Mouse (Mus musculus) thymus, adult 18-20 months (tissue): ENCODE results near the gene Cobl.

ENCODE experiments used
- DNase-seq, 2 experiments: peaks; one replicate each; pipeline ENCODE4 v3.0.0; 2022; ENCODE audit warnings: mixed read lengths in 2 of 2

Gene Cobl

GRCm38 (mm10) chr11:12208574-12208973, 256.2 kb downstream of the Cobl start:
- DNase-seq, result no peak

GRCm38 (mm10) chr11:12205201-12206161, 259.3 kb downstream of the Cobl start:
- DNase-seq, result no peak

- DNase-seq, result no peak
Measured at GRCm38 (mm10) chr11:12199441-12199840, 265.3 kb downstream of the Cobl start.

GRCm38 (mm10) chr11:12198700-12199349, 265.9 kb downstream of the Cobl start:
- DNase-seq, result no peak

GRCm38 (mm10) chr11:12198017-12198416, 266.7 kb downstream of the Cobl start:
- no peak for DNase-seq

GRCm38 (mm10) chr11:12197542-12197941, 267.2 kb downstream of the Cobl start:
- no peak for DNase-seq

GRCm38 (mm10) chr11:12195390-12195789, 269.4 kb downstream of the Cobl start:
- no peak for DNase-seq

- DNase-seq, result no peak
Measured at GRCm38 (mm10) chr11:12193369-12193768, 271.4 kb downstream of the Cobl start.

GRCm38 (mm10) chr11:12191386-12191785, 273.4 kb downstream of the Cobl start:
- no peak for DNase-seq

- DNase-seq, result no peak
Measured at GRCm38 (mm10) chr11:12190417-12190816, 274.3 kb downstream of the Cobl start.
